Mouse (Mus musculus) hindbrain, embryonic 16.5 days (tissue): ENCODE results near the gene Ripply1. TPM values are rescaled to one million over a fixed set of nuclear protein-coding genes. Genes with fewer than 3 reads are reported as not detected.
A peak's percentile ranks its signal among the peaks of the same experiment; 100 is the strongest.
"Not testable (repeated sequence)": the region's sequence is repeated elsewhere in the genome, so short reads cannot be mapped to it uniquely, and the experiment has no call there.

Source experiments
- ATAC-seq: fragments of 200-750 bp; cut with Nextera tagmentation; 2 replicates; pipeline ENCODE4 v1.8.0; 2017; ENCODE audit warnings: moderate TSS enrichment, moderate library complexity
- H3K27ac ChIP-seq: fragments of 300-500 bp; sonication (generic); 2 replicates; pipeline ENCODE4 v1.5.1; 2014; ENCODE audit warnings: low read depth, mild to moderate bottlenecking, control low read depth, low read length, moderate library complexity
- H3K27me3 ChIP-seq: fragments of 300-500 bp; sonication (generic); replicated peaks from 2 replicates; pipeline ENCODE4 v1.6.1; 2014; ENCODE audit warnings: low read length; ENCODE audit not compliant: control insufficient read depth, insufficient read depth
- H3K36me3 ChIP-seq: fragments of 300-500 bp; sonication (generic); 2 replicates; pipeline ENCODE4 v1.6.1; 2014; ENCODE audit warnings: mild to moderate bottlenecking, low read length, moderate library complexity, mixed read lengths; ENCODE audit not compliant: control insufficient read depth, insufficient read depth
- H3K4me1 ChIP-seq: fragments of 300-500 bp; sonication (generic); 2 replicates; pipeline ENCODE4 v1.6.1; 2014; ENCODE audit warnings: low read depth, low read length; ENCODE audit not compliant: control insufficient read depth, insufficient read depth
- H3K4me2 ChIP-seq: fragments of 300-500 bp; sonication (generic); 2 replicates; pipeline ENCODE4 v1.6.1; 2014; ENCODE audit warnings: mild to moderate bottlenecking, low read length, control low read depth, moderate library complexity
- H3K4me3 ChIP-seq: fragments of 300-500 bp; sonication (generic); 2 replicates; pipeline ENCODE4 v1.5.1; 2014; ENCODE audit warnings: mild to moderate bottlenecking, low read length, control low read depth, moderate library complexity
- H3K9ac ChIP-seq: fragments of 300-500 bp; sonication (generic); 2 replicates; pipeline ENCODE4 v1.6.1; 2014; ENCODE audit warnings: low read depth, mild to moderate bottlenecking, control low read depth, low read length, moderate library complexity
- H3K9me3 ChIP-seq: fragments of 300-500 bp; sonication (generic); 2 replicates; pipeline ENCODE4 v1.6.1; 2014; ENCODE audit warnings: mild to moderate bottlenecking, low read length, moderate library complexity; ENCODE audit not compliant: control insufficient read depth
- WGBS: fragments of 180-500 bp; shearing (Covaris S2); extraction: QIAGEN DNeasy Blood & Tissue Kit; methylation state at CpG from one replicate; pipeline ENCODE4 v1.1.7; 2014; 5-methylcytosine and 5-hydroxymethylcytosine counted together
- polyA plus RNA-seq: library from polyadenylated mRNA; unstranded; fragments of >200 nt; fragmentation: Nextera tagmentation; extraction: Ambion mirVana; gene quantifications from 2 replicates; pipeline ENCODE4 v1.2.1, GENCODE M21; 2015

Ripply1 gene
- polyA plus RNA-seq, 1 experiment from 2014 or later, result not detected

- no peak overlapping the region for H3K4me2 ChIP-seq
- no peaks in the 10 kb centered on the region for H3K9me3 ChIP-seq
- ATAC-seq, result 0 out of 2 replicates have a peak, but pooled peaks have one; percentile 40
- WGBS, result 32% methylated on average over 18 of the region's 18 CpGs
- no peak overlapping the region for H3K9ac ChIP-seq
- no peaks in the 10 kb centered on the region for H3K36me3 ChIP-seq
- H3K4me3 ChIP-seq, result no peak overlapping the region
- H3K4me1 ChIP-seq, result no peaks in the 10 kb centered on the region
- H3K27ac ChIP-seq, result no peak overlapping the region
- peaks cover 3% of the 10 kb centered on the region; the same call in 1 of the 2 replicates for H3K27me3 ChIP-seq
Observed at GRCm38 (mm10) chrX:139774309-139775083, 7.7 kb downstream of the Ripply1 start.

GRCm38 (mm10) chrX:139769975-139770637 is 12.0 kb downstream of the Ripply1 start:
- no peak overlapping the region for H3K9ac ChIP-seq
- no peaks in the 10 kb centered on the region for H3K4me1 ChIP-seq
- H3K36me3 ChIP-seq, result no peaks in the 10 kb centered on the region
- WGBS, result 51% methylated on average over 13 of the region's 13 CpGs
- H3K4me3 ChIP-seq, result no peak overlapping the region
- H3K27ac ChIP-seq, result no peak overlapping the region
- peak; percentile 73; the same call in 1 of the 2 replicates for ATAC-seq
- peaks cover 3% of the 10 kb centered on the region; the same call in 1 of the 2 replicates for H3K27me3 ChIP-seq
- no peak overlapping the region for H3K4me2 ChIP-seq
- H3K9me3 ChIP-seq, result no peaks in the 10 kb centered on the region

GRCm38 (mm10) chrX:139762546-139762945 is 19.6 kb downstream of the Ripply1 start:
- no peak overlapping the region for H3K4me2 ChIP-seq
- no peaks in the 10 kb centered on the region for H3K4me1 ChIP-seq
- no peak overlapping the region for H3K9ac ChIP-seq
- 84% methylated on average over 2 of the region's 2 CpGs for WGBS
- H3K27ac ChIP-seq, result no peak overlapping the region
- ATAC-seq, result no peak
- H3K36me3 ChIP-seq, result no peaks in the 10 kb centered on the region
- H3K9me3 ChIP-seq, result no peaks in the 10 kb centered on the region
- no peak overlapping the region for H3K4me3 ChIP-seq
- no peaks in the 10 kb centered on the region; the same call in 1 of the 2 replicates for H3K27me3 ChIP-seq

- 95% methylated on average over 3 of the region's 3 CpGs for WGBS
- not testable (repeated sequence) for H3K9me3 ChIP-seq, H3K27me3 ChIP-seq, H3K4me1 ChIP-seq, H3K9ac ChIP-seq, H3K36me3 ChIP-seq, ATAC-seq, H3K4me2 ChIP-seq, H3K27ac ChIP-seq, H3K4me3 ChIP-seq
Observed at GRCm38 (mm10) chrX:139758634-139759033, 23.5 kb downstream of the Ripply1 start.

- Histone ChIP-seq H3K9ac (no peak overlapping the region), H3K27ac (no peak overlapping the region), H3K4me2 (no peak overlapping the region), H3K4me3 (no peak overlapping the region), H3K9me3 (no peaks in the 10 kb centered on the region), H3K4me1 (no peaks in the 10 kb centered on the region), H3K36me3 (no peaks in the 10 kb centered on the region), H3K27me3 (no peaks in the 10 kb centered on the region)
- no peak for ATAC-seq
- WGBS, result 0% methylated on average over 1 of the region's 1 CpGs
Observed at GRCm38 (mm10) chrX:139751855-139752254, 30.3 kb downstream of the Ripply1 start.

GRCm38 (mm10) chrX:139737066-139737465 is 45.1 kb downstream of the Ripply1 start:
- Histone ChIP-seq H3K36me3 (no peaks in the 10 kb centered on the region), H3K27me3 (no peaks in the 10 kb centered on the region; the same call in 1 of the 2 replicates), H3K4me1 (no peaks in the 10 kb centered on the region), H3K4me3 (no peak overlapping the region), H3K4me2 (no peak overlapping the region), H3K9ac (no peak overlapping the region), H3K9me3 (no peaks in the 10 kb centered on the region), H3K27ac (no peak overlapping the region)
- ATAC-seq, result no peak
- 89% methylated on average over 5 of the region's 5 CpGs for WGBS

- no peak for ATAC-seq
- no peaks in the 10 kb centered on the region for H3K4me1 ChIP-seq
- H3K27me3 ChIP-seq, result no peaks in the 10 kb centered on the region; the same call in 1 of the 2 replicates
- no peaks in the 10 kb centered on the region for H3K9me3 ChIP-seq
- H3K4me3 ChIP-seq, result no peak overlapping the region
- no peak overlapping the region for H3K9ac ChIP-seq
- no peaks in the 10 kb centered on the region for H3K36me3 ChIP-seq
- 85% methylated on average over 3 of the region's 3 CpGs for WGBS
- H3K27ac ChIP-seq, result no peak overlapping the region
- no peak overlapping the region for H3K4me2 ChIP-seq
Observed at GRCm38 (mm10) chrX:139730541-139730940, 51.6 kb downstream of the Ripply1 start.

Other genes starting within 250 kb of the Ripply1 start
- 5.5 and 6.7 TPM in 2 replicates for gene Rnf128, start 219.0 kb downstream of the Ripply1 start, polyA plus RNA-seq
- 0.43 and 0.55 TPM in 2 replicates for gene Tbc1d8b, start 97.4 kb downstream of the Ripply1 start, polyA plus RNA-seq
- gene Gm15013, start 67.9 kb downstream of the Ripply1 start, polyA plus RNA-seq, result 0.20 TPM in 1 of 2 replicates, not detected in the other
- gene Cldn2, start 18.5 kb upstream of the Ripply1 start, polyA plus RNA-seq, result 3.0 and 3.7 TPM in 2 replicates
- gene Morc4, start 89.3 kb upstream of the Ripply1 start, polyA plus RNA-seq, result 2.6 and 5.3 TPM in 2 replicates
- 3.1 and 4.5 TPM in 2 replicates for gene Rbm41, start 216.2 kb upstream of the Ripply1 start, polyA plus RNA-seq